Mouse (Mus musculus) embryo, embryonic 10.5 days (tissue): ENCODE measurements at regions not wholly inside any gene's neighbourhood (a gene's known extent, or its start where the extent isn't known, plus 50 kb on each side); places are given as distances from the start of the nearest gene placed in this dataset.
"Not testable (repeated sequence)": the region's sequence is repeated elsewhere in the genome, so short reads cannot be mapped to it uniquely, and the experiment has no call there.

Source experiments
- DNase-seq: peaks from one replicate; pipeline ENCODE4 v3.0.0-alpha.2; 2015; ENCODE audit warnings: low spot score

DNA sequence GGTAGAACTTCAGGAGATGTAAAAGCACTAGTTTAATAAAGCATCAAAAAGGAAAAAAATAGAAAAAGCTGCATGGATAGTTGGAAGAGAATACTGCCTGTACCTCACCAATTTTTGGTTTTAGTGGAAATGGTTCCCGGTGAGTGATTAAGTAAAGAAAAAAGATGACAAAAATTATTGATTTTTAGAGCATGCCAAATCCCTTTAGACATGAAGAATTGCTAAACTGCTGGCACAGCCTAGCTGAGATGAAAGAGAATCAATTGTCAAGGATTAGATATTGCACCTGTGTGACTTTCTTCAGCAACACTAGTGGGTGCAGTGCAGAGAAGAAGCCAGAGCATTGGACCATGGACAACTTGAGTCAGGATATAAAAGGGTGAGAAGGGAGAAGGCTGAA, 348.7 kb upstream of the Cpeb2 start:
- no peak for DNase-seq

DNA sequence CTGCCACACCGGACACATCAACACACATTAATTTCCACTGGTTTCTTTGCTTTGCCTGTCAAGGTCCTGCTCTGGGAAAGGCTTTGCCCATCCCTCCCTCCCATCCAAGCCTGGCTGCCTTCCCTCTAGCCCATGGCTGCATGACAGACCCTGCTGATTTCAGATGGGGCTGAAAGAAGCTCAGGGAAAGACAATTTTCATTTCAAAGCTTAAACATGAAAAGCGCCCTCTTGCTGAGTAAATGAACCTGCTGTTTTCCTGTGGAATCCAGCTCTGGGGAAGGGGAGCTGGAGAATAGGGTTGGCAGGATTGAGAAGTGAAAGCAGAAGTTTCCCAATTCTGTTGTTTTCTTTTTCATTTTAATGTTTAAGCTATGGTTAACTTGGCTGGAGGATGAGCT, 341.1 kb upstream of the Cpeb2 start:
- no peak for DNase-seq

DNA sequence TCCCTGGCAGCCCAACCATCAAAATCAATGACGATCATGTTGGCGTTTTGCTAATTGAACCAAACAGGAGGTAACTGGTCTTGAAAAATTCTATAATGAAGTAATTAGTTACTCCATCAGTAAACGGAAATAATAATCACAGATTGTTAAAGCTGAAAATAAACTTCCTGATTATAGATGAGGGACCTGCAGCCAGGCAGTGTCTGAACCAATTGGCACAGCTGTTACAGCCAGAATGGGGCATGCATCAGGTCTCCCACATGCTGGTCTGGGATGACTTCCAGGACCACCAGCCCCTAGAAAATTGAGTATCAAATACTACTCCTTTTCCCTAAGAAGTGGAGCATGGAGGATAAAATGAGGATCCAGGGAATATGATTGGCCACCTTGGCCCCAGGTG, 326.8 kb upstream of the Cpeb2 start:
- DNase-seq = no peak

DNA sequence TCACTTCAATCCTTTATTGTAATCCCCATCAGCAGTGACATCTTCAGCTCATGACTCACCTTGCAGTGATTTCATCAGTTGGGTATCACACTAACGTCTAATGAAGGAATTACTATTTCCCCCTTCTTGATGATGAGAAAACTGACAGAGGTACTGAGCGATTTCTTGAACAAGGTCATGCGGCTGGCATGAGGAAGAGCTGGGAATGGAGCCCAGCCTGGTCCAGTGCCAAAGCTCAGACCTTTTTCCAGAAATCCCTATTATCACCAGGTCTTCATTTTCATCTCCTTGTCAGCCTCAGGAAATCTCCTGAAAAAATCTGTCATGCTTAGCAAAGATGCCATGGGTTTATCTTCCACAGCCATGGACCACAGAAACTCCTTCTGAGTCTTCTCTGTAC, 313.6 kb upstream of the Cpeb2 start:
- DNase-seq = no peak

DNA sequence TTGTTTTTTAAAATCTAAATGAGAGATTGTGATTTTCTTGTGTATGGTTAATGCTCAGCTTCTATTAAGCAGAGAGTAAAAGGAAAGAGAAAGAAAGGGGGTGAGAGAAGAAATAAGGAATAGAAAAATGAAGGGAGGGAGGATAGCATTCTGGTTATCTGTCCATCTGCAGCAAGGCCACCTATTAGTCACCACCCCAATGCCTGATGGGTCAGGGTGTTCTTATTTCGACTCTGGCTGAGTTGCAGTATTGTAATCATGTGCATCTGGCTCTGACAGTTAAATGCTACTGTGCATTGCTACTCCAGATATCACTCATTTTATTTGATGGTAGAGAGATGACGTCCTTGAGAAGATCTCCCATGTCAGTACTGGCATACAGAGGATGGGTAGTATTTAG, 300.9 kb upstream of the Cpeb2 start:
- DNase-seq = no peak

DNA sequence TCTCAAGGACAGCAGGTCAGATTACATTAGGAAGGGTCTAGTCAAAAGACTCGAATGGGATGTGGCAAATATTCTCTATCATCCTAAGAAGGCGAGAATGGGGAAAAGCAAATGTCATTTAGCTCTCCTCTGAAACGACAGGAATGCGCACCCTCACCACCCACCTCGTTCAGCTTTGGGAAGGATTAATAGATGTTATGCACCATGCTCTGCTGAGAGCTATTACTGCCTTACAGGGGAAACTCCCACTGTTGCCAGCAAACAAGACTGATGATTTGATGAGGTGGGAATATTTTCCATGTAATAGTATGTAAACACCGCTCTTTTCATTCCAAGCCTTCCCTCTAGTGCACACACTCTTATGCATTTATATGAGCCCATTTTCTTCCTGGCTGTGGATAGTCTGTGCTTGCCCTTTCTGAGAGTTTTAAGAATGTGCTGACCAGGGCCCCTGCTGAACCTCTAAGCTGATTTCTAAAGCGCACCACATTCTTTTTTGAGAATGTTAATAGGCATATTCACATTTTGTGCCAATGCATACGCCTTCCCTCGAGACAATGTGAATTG, 273.6 kb upstream of the Cpeb2 start:
- no peak for DNase-seq

DNA sequence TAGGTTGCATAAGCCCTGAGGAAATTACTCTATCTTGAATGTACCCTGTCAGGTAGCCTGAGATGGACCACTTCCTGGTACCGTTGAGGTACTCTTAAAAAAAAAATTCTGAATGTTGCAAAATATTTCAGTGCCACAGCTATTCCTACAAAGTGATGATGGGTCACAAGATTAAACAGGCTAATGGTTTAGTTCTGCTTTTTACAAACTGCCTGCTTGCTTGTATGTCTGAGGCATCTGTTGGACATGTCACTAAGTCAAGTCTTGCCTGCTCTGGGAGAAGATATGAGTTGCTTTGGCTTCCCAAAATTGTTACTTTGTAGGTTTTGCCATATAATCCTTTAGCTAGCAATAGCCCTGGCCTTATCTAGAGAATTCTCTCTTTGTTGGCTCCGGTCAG, 266.0 kb upstream of the Cpeb2 start:
- DNase-seq = not testable (repeated sequence)

DNA sequence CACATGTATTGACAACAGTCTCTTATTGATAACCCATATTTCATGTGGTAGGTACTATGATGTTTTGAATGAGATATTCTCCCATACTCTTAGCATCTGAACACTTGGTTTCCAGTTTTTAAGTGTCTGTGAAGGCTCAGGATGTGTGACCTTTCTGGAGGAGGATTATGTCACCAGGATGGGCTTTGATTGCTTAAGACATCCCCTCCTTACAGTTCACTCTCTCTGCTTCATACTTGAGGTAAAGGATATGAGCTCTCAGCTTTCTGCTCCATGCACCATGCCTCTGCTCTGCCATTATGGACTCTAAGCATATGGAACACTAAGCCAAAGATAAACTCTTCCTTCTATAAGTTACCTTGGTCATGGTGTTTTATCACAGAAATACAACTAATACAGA, 263.8 kb upstream of the Cpeb2 start:
- no peak for DNase-seq

DNA sequence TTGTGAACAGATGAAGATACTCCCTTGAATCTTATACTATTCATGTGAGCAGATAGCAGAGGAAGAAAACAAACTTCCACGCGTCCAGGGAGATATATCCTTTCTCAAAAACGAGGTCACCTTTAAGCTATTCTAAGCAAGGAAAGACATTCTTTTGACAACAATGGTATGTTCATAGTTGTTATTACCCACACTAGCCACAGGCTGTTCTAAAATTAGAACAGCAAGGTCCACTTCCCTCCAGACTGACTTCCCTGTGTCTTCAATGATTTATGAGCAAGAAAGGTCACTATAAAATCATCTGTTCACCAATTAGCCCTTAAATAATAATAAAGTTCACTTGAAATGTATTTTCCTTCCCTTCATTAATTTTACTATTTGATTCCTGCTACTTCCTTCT, 263.3 kb upstream of the Cpeb2 start:
- DNase-seq = no peak

DNA sequence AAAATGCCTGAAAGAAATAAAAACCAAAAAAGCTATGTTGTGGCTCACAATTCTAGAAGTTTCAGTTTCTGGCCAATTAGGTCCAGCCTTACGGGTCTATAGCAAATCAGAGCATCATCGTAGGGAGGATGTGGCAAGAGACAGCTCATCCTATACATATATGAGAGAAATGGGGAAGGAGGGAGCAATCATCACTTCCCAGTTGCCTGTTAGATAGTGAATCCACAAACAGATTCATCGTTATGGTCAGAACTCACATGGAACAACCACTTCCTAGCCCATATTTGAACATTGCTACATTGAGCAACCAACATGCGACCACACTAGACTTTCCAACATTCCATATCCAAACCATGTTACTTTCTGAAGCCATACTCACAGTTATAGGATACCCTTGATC, 255.9 kb upstream of the Cpeb2 start:
- no peak for DNase-seq

DNA sequence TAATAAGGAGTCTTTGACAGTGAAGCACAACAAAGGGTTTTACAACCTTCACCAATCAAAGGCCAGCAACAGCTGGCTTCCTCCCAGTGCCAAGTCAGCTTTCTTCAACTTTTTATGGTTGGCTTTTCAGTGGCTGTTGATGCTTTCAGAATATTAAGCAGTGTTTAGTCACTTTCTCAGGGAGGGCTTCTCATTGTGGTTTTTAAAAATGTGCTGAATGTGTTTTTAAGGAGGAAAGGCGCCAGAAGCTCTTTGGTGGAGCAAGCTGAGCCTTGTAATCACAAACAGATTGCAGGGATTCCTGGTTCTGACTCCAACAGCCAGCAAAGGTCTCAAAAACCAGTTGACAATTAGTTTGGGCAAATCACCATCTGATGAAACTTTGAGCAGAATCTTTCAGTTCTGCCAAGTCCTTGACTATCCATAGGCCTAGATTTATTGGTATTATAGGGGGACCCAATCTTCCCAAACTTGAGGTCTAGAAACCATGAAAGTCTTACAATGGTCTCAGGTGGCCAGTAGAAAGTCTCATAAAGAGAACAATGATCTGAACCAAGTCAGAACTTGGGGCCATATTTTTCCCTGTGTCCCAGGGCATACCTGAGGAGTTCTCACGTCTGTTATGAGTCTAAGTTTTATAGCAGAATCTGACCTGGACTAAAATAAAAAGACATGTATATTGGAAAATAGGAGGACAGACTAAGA, 251.9 kb upstream of the Cpeb2 start:
- no peak for DNase-seq

DNA sequence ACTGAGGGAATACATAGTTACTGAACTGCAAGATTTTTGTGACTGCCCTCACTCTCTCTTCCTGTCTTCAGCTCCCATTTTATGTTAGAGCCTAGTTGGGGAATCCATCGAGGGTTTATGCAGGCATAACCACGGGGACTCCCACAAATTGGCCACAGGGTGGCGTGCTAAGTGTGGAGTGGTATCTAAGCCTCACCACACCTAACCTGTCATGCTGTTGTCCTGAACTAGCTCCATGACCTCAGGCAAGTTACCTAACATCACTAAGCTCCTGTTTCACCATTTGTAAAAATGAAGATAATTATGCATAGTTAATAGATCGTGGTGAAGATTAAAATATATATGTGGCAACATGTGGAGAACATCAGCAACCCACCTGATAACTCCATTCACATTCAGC, 246.8 kb upstream of the Cpeb2 start:
- DNase-seq = no peak

DNA sequence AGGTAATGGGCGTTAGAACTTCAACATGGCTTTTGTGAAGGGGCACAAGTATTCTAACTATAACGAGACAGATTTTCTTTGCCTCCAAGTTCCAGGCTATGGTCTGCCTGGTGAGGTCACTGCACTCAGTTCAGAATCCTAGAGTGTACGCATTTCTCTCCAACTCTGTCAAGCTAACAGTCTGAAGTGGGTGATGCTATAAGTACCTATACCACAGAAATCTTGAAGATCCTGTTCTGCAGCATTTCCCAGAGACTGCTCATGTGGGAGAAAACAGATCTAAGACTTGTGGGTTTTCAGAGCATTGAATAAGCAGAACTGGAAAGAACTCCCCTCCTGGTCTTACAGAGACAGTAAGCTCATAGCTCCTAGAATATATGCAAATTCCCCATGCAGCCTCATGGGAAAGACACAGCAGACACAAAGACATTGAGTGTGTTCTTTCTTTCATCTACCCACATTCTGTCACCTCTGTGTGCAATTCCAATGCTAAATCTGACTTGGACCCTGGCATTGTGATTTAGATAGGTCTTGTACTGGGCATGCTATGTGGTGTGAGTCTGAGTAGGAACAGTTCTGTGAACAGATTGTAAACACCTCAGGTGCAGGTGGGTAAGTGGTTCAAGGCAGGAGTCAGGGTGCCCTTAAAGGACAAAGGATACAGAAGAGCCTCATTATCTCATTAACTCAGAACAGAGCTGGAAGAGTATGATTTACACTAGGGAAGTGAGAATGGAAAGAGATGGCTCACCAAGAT, 245.1 kb upstream of the Cpeb2 start:
- DNase-seq = no peak

DNA sequence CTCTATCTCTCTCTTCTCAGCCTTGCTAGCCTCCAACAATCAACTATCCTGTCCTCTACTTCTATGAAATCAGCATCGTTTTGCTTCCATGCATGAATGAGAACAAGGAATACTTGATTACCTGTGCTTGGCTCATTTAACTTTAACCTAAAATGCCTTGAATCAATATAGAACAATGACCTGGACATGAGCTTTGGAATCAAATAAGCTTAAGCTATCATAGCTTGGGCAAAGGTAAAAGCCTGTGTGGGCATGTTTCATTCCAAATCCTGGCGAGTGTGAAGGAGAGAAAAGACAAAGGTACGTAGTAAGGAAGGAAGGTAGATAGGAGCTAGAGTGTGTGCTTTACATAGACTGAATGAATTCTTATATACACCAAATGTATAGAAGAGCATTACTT, 243.7 kb upstream of the Cpeb2 start:
- no peak for DNase-seq

DNA sequence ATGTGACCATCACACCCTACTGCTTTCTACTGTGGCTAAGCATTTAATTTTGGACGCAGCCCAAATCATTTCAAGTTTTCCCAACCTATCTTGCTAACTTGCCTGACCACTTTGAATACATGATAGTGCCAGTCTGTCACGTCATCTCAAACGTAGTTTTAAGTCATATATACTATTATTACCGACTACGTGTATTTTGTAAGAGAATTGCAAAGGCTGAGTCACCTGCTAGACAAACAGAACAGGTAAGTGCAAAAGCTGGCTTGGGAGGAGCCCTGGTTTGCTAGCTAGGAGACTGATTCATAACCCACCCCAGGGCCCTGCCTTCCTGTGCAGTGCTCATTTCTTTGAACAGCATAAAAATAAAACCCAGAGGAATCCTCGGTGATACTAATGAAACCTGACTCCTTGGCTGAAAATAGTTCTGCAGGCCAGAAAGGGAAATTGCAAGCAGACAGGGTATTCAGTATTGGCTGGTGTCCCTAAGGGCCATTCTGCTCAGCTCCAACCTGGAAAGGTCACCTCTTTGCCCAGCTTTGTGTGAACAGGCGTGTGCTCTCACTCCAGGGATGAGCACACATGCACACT, 208.9 kb upstream of the Cpeb2 start:
- DNase-seq = no peak

DNA sequence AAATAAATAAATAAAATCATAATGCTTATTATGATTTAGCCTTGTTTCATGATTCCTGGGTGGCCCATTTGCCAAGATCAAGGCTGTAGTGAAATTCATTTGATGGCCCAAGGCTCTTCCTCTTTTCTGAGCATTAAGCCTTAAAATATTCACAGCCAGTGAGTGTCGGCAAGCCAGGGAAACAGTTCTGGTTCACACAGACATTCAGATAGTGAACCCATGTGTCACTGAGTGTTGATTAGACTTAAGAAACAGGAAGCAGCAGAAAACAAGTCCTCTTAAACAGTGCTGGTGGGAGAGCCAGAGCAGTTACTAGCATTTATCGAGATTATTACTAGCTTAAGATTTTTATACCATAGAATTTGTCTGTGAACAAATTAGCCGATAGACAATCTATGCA, 201.7 kb upstream of the Cpeb2 start:
- no peak for DNase-seq

DNA sequence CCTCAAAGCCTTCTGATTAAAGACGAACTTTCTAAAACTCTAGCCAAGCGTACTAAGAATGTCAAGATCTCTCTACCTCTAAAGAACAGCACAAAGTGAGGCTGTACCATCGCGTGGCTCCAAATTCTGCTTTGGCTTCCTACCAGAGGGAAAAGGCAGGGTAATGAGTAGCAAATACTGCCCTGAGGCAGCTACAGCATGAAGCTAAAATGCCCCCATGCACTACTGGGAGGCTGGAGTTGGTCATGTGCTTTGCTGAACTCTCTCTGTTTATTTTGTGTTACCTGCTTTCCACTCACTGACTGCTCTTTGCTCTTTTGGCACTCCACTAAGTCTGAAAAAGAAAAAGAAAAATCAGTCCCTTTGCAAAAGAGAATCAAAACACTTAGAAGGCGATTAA, 201.1 kb upstream of the Cpeb2 start:
- DNase-seq = no peak

DNA sequence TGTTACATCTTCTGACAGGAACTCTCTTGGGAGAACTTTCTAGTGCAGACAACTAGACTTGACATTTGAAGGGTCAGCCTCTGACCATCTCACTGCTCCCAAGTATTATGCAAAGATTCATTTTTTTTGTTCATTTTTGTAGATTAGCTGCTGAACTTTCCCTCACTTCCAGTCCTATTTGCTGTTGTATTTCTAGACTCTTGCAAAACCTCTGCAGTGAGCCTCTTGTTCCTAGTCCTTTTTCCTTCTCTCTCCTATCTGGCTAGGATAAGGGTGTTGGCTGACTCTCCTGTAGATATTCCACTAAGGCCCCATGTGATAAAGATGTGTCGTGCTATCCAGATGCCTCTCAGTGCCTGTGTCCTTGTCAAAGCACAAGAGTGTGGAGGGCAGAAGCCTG, 198.5 kb upstream of the Cpeb2 start:
- DNase-seq = no peak

DNA sequence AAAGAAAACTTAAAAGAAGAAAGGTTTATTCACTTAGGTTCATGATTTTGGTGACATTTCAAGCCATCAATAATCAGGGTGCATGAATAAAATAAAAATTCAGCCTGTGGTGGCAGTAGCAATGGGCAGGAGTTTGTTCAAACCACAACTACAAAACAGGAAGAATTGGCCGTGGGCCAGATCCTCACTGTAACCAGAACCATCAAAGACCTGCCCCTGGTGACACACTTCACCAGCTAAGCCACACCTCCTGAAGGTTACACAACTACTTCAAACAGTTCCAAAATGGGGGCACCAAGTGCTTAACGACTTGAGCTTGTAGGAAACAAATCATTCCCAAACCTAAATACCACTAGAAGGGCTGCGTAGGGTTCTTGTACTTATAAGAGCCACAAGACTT, 195.4 kb upstream of the Cpeb2 start:
- DNase-seq = no peak

DNA sequence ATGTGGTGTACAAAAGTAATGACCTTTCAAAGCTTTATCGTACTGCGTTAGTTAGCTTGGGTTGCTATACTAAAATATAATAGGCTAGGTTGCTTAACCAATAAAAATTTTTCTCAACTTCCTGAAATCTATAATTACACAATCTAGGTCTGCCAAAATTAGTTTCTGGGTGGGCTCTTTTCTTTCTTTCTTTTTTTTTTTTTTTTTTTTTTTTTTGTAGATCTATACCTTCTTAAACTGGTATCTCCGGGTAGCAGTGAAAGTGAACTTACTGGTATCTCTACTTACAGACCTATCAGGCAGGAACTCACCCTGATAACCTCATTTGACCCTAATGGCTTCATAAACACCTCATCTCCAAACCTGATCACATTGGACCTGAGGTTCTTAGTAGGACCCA, 193.4 kb upstream of the Cpeb2 start:
- no peak for DNase-seq

DNA sequence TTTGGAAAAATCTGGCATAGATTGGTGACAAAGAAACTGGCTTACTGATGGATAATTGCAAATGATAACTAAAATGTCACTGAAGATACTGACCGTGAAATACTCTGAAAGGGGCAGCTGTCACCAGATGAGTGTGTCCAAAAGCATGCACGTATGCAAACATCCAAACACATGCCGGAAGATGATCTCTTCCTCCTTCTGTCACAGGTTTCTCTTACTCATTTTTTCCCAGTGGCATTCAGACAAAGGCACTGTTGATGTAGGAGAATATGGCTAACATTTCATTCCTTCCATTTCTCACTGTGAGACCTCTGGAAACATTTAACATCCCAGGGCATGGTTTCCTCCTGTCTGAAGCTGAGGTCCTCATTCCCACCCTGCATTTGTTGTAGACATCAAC, 190.4 kb upstream of the Cpeb2 start:
- DNase-seq = no peak

DNA sequence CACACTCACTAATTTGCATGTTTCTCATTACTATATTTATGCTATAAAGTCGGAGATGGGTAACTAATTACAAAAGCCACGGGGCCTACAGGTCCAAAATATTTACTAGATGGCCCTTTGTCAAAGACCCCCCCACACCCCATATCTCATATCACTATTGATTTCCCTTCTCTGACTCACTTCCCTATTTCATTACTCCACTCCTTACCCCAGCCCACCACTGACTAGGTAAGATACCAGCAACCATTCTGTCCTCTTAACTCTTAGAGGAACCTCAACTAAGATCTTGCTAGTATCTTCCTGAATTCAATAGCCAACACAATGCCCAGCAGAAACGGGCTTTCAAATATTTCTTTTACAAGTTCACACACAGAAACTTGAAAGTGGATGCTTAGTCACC, 187.1 kb upstream of the Cpeb2 start:
- no peak for DNase-seq

DNA sequence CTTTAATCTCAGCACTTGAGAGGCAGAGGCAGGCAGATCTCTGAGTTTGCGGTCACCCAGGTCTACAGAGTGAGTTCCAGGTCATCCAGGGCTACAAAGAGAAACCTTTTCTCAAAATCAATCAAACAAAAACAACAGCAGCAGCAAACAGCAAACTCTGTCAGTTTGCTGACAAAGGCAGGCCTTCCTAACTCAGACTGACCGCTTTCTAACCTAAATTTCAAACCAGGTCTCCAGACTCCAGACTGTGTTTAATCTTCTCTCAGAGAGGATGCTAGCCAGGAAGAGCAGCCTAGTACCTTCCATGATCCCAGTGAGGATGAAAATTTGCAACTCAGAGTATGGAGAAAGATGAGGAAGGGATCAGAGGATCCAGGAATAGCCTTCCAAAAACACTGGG, 185.7 kb upstream of the Cpeb2 start:
- no peak for DNase-seq
